Mouse (Mus musculus) left cerebral cortex, adult 8-10 months (tissue): ENCODE measurements around the gene Banp. TPM values are rescaled to one million over a fixed set of nuclear protein-coding genes. Genes with fewer than 3 reads are reported as not detected.

Experiments
- DNase-seq, 2 experiments: peaks; one replicate each; pipeline ENCODE4 v3.0.0; 2022; ENCODE audit warnings: low spot score in 2 of 2
- total RNA-seq, 4 experiments: library from RNA; stranded (reverse); gene quantifications; 2 replicates each; pipeline ENCODE4 v1.2.4; 2022

Gene Banp
- total RNA-seq, 4 experiments from 2014 or later, result 26.1 to 35.5 (median 27.9) TPM

DNA sequence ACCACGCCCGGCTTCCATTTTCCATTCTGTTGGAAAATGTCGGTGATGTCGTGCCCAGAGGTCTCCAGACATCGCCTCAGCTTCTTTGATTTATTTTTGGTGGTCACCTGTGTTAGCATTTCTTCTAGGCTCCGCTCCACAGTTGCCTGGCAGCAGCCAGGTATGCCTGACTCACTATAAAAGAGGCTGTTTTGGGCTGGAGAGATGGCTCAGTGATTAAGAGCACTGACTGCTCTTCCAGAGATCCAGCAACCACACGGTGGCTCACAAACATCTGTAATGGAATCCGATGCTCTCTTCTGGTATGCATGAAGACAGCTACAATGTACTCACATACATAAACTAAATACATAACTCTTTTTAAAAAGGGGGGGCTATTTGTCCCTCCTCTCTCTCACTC is 23.3 kb upstream of the Banp start:
- no peak for DNase-seq

DNA sequence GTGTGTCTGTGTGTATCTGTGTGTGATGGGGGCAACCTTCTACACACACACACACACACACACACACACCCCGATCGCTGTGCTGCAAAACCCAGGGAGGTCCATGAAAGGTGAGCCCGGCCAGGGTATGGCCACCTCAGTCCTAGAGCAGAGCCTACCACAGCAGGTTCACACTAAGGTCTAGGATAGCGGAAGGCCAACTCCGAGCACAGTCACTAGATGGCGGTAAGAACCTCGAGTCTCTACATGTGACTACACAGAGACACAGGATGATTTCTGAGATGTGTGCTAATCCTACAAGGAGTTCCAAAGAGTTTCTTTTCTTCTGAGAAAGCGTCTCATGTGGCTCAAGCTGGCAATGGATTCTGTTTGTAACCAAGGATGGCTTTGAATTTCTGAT is 22.2 kb upstream of the Banp start:
- DNase-seq, result no peak

DNA sequence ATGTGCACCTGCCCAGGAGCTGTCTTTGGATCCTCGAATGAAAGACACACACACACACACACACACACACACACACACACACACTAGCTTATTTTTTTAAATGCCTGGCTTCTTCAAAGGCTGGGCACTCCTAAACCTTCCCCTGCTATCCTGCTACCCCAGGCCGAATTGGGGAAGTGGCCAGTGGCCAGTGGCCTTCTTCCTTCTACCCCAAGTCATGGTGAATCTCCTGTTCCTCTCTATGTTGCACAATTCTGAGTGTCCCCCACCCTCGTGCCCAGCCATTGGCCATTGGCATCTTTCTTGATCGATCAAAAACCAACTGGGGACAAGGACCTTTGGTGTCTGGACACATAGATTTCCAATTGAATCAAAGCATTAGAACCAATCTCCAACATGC is 19.5 kb upstream of the Banp start:
- DNase-seq, result no peak

DNA sequence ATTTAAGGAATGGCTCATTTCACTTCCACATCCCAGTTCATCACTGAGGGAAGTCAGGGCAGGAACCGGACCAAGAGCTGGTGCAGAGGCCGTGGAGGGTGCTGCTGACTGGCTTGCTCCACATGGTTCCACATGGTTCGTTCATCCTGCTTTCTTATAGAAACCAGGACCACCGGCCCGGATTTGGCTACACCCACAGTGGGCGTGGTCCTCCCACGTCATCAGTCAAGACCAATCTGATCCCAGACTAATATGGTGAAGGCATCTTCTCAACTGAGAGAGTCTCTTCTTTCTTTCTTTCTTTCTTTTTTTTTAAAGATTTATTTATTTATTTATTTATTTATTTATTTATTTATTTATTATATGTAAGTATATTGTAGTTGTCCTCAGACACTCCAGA is 18.0 kb upstream of the Banp start:
- no peak for DNase-seq

DNA sequence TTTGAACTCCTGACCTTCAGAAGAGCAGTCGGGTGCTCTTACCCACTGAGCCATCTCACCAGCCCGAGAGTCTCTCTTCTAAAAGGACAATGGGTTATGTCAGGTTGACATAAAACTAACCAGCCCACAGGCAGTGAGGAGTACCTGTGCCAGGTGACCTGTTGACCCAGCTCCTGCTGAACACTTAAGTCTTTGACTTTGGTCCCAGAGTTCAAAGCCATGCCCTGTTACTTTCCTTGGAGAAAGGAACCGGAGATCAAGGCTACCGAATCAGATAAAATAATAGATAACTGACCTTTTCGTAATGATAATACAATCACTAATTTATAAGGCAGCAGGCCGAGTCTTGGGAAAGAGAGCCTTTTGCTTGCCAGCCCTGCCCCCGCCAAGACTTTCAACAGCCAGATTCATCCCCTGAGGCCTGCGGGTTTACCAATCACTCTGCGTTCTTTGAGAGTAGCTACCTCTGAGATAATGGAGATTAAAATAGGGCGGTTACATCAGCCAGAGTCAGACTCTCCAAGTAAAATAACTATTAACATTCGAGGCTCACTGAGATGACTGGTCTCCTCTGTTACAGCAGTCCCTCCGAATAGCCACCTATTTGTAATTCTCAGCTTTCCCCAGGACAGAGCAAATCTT is 17.4 kb upstream of the Banp start:
- DNase-seq, result no peak

DNA sequence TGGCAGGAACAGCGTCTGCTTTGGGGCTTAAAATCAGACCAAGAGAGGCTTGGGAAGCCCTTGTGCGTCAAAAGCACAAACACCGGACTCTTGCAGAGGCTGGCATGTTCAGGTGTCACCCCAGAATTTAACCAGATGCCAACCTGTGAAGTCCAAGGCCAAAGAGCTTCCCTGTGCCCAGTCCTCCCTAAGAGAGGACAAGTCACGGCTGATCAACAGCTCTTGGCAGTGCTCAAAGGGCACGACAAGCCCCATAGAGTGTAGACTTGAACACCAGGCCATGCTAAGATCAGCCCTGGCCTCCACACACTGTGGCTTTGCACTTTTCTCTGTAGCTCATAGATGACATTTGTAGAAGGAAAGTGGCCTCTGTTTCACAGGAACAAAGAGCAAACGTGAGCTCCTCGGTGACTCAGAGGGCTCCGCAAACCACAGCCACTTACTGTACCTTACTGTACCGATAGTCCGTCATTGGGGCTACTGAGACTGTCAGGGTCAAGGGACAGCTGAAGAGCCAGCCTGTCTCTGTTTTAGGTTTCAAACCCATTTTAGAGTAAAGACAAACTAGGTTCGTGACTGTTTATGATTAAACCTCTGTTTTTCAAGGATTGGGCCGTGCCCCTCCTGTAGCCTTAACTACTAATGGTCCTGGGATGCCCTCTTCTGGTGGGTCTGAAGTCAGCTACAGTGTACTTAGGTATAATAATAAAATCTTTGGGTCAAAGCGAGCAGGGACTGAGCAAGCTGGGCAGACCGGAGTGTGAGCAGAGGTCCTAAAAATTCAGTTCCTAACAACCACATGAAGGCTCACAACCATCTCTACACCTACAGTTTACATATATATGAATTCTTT is 16.7 kb upstream of the Banp start:
- no peak for DNase-seq

DNA sequence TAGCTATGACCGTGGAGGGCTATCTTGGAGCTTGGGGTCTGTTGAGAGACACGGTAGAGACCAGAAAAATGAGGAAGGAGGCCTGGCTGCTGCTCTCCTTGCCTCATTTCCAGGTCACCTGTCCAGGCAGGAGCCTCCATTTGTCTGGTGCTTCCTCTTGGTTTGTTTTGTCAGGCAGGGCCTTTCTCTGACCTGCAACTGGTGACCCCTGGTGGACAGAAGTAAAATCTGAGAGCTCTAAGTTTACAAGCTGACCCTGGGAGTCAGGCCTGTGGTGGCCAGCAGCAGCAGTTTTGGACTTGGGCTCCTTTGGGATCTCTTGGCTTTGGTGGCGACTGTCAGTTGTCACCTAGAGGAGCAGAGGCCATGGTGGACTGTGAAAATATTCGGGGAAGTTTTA is 15.0 kb upstream of the Banp start:
- DNase-seq, result no peak

DNA sequence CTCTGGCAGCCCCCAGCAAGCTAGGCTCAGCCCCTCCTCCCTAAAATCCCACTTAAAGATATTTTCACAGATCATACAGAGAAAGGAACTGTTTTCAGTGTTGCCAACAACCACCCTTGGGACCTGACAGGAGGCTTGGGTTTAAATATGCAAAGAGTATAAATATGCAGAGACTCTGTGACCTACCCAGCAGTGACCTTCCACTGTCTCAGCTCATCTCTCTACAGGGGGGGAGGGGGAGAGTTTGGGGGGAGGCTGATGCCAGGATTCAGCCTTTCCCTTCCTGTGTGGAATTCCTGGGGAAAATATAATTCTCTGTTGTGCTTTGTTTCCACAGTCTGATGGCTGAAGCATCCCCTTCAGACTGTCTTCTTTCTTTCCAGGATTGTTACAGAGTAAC is 14.6 kb upstream of the Banp start:
- DNase-seq, result no peak

DNA sequence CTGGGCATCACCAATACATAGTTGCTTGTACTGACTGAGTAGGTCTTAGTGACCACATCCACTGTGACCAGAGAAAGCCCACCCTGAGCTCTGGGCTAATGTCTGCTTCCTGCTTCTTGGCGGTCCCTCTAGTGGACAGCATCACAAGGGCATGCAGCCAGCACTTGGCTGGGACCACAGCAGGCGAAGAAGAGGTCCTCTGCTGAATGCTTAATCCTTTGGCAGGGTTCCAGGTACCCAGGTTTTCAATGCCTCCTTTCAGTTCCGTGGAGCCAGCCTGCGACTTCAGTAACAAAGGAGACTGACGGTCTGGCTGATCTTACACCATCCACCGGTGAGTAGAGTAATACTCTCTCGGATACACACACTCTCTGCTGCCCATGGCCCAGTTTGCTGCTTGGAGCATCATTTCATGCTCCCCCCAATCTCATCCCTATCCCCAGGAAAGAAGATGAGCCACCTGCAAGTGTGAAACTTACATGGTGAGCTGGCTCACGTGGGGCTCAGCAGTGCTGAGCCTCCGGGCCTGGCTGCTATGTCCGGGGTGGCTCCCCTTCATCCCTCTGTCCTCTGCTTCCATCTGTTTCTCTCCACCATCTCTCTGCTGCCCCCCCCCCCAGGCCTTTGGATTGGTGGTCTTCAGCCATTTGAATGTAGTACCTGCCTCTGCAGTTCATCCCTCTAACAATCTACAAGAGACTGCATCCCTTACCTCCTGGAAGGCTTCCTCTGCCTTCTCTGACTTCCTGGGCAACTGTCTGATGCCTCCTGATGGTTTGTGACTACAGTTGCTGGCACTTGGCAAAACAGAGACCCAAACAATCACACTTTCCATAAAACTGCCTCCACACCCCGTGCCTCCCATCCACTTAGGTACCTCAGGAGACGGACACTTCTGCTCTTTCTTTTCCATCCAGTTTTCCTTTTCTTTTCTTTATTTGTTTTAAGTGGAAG is 13.9 kb upstream of the Banp start:
- DNase-seq, result peak in 1 of 2 experiments; percentile 77

DNA sequence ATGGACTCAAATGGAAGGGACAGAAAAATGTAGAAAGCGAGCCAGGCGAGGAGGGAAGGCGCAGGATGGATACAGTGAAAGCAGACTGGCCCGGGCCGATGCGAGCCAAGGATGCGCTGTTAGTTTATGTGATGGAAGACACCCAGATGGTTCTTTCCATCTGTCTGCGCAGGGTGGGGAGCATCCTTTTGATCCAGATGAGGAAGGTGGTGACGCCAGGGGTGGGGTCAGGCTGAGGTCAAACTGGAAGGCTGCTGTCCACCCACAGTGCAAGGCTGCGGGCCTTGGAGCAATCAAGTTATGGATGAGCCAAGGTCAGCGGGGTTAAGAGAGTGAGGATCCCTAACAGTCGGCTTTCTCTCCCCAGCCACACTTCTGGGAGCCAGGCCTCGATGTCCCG is 13.2 kb upstream of the Banp start:
- DNase-seq, result no peak

DNA sequence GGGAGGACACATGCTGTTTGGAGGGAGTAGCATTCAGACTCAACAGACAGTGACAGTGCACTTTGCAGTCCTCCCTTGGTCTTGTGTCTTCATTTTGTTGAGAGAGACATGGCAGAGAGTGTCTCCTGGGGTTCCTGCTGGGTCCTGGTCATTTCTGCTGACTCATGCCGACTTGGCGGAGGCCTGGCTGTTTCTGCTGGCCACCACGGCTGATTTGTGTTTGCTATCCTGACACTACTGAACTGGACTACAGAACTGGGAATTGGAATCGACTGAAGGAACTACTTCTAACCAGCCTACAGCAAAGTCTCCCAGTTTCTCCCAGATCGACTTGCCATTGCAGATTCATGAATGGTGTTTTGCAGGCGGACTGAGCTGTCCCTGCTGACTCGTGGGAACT is 10.8 kb upstream of the Banp start:
- no peak for DNase-seq

DNA sequence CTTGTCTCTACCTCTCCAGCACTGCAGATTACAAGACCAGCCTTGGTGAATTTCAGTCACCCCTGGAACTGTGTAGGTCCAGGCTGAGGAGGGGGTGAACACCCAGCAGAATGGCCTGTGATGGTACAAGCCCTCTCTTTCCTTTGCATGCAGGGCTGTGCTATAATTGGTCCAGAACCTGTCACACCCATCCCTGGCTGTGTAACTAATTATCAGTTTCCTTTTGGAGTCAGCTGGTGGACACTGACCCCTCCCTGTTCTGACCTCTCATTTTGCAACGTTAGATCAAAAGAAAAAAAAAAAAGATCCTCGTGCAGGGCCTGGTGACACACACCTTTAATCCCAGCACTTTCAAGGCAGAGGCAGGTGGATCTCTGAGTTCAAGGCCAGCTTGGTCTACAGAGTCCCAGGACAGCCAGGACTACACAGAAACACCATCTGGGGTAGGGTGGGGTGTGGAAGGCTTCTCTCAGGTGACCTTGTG is 6.5 kb upstream of the Banp start:
- no peak for DNase-seq

DNA sequence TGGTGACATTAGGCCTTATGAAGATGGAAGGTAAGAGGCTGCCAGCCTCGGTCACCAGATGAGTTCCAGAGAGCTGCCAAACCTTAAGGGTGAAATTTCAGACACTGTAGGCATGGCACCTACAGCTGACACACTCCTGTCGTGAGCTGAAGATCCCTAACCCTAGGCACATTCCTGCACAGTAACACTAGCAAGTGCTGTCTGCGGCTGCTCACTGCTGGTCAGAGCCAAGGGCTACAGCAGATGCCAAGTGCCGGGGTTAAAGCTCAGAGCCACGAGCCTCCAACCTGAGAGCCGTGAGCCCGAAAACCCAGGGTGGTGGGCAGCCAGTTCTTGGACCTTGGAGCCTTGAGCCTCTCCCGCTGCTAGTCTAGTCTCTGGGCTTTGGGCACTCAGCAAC is 5.8 kb upstream of the Banp start:
- DNase-seq, result no peak

DNA sequence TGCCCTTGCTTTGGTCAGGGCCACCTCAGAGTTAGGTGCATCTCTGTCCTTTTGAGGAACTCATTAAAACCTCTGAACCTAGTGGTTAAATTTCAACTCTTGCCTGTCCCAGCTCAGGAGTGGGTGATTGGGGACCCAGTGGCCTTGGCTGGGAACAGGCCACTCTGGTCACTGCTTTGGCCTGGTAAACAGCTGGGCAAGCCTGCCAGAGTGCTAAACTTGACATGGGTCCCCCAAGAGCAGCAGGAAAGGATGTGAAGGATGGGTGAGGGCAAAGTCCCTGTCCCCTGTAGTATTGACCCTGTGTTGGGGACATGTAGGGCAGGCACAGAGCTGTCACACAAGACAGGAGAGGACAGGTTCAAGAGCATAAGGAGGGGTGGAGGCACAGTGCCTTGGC is 4.7 kb upstream of the Banp start, which contains the start of gene Car5a:
Car5a (minus strand) TSS at position 74 of the 400 bp plus-strand sequence.
- no peak for DNase-seq

DNA sequence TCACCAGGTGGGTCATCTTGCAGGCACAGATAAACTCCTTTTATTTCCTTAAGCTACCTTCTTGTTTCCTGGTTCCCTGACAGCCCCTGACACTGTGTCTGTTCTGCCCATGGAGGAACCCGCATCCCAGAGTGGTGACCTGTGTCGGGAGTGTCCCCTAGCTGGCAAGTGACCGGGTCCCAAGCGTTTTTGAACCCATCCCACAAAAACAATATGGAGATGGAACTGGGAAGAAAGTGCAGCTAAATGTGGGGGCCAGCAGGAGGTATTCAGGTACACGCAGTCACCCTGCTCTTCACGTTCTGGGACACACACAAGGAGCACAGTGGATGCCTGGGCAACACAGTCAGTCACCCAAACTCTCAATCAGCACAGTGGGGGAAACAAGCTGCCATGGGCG is 3.2 kb upstream of the Banp start:
- no peak for DNase-seq

DNA sequence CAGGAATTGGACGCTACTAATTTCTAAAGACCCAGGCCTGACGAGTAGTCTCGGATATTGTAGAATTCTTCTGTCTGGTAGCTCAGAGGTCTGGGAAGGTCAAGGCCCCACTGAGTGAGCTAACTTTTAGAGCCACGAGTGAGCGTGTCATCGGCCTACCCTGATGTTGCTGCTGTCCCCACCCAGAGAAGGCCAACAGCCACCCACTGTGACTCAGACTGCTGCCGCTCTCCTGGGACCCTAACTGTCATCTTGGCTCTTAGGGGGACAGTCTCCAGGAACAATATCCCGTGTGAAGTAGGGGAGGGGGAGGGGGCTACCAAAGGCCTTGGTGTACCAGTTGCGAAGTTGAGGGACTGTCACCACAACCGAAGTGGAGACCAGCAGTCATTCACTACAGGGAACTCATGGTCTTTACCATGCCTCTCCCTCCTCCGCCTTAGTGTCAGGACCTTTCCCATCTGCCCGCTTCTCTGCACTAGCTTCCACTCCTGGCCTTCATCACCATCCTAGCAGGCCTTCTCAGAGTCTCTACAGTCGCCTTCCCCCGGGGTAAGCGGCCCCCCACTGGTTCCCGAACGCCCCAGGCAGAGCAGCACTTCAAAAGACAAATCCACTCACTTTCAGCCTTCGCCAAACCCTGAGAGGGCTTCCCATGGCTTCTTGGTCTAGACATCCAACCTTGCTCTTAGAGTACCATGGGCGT is 2.4 kb upstream of the Banp start:
- DNase-seq, result no peak

DNA sequence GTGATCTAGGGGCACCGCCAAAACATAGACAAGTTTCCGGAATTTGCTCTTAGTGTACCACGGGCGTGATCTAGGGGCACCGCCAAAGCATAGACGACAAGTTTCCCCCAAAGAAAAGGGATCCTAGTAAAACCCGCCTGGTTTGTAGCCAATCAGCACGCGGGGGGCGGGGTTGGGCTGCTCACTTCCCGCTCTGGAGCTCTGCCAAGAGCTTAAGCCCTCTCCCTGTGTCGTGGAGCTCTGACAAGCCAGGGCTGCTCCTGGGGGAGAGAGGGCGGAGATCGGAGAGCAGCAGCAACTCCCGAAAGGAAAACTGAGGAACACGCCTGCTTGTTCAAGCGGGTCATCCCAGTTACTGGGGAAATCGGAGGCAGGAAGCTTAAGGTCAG is 1.8 kb upstream of the Banp start:
- DNase-seq, result peak in 1 of 2 experiments; percentile 80

DNA sequence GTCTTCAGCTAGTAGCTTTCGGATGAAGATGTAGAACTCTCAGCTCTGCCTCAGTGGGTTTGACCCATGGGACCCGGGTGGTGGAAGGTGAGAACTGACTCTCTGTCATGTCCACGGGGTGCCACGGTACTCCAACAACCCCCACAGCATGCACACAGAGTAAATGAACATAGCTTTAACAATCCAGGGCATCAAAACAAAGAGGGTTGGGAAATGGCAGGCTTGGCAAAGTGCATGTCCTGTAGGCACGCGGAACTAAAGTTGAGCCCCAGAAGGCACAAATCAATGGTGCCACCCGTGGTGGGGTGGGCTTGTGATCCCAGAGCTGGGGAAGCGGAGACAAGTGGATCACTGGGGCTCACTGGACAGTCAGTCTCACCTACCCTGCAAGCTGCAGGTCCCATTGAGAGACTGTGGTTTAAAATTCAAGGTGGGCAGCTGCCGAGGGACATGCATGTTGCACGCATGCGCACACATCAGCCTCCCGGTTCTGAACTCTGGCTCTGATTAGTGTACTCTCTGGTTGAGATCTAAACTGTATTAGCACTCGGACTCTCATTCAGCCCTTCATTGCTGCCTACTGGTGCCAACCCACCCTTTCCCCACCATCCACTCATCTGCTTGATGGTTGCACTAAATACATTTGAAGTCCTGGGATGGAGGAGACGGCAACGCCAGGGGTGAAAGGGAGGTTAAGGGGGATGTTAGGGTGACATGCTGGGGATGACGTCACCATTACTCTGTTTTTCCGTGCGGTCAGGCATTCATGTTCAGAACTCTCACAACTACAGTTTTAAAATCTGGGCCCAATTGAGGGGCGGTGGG is 1.0 kb upstream of the Banp start:
- DNase-seq, result no peak

DNA sequence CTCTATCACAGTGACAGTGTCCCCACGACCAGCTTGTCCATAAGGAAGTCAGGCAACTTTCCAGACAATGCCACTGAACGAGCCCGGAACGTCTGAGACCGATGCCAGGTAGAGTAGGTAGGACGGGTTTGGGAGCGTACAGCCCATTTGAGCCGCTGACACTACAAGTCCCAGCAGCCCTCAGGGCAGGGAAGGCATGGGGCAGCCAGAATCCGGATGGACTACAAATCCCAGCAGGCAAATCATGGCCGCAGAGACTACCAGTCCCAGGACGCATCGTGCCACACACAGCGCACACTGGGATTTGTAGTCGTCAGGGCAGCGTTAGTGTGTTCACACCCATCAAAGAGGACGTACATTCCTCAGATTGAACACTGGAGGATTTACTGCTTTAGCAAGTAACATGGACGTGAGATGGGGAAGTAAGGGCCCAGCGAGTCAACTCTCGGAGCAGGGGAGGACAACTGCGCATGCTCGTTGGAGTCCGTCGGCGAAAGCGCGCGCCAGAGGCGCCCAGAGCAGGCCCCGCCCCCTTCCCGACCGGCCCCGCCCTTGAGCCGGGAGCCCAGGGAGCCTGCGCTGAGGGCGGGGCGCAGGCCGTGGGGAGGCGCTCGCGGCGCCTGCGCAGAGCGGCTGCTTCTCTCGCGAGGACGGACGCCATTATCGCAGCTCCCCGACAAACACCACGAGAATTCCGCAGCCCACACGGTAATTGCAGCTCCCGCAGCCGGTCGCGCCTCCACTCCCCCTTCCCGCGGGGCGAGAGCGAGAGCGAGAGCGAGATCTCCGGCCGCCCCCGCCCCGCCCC is 595 bp downstream of the Banp start:
- DNase-seq, result peak; percentile 96 to 99
